Mouse (Mus musculus) testis, adult 2 months (tissue): ENCODE measurements around the gene Osbpl10. TPM values are rescaled to one million over a fixed set of nuclear protein-coding genes. Genes with fewer than 3 reads are reported as not detected.

Experiments
- H3K27ac ChIP-seq: fragments of 200-500 bp; 2 replicates; pipeline ENCODE4 v1.5.1; 2012; ENCODE audit warnings: low read depth, low read length; ENCODE audit not compliant: control insufficient read depth, insufficient read depth
- H3K27me3 ChIP-seq: fragments of 200-500 bp; 2 replicates; pipeline ENCODE4 v1.6.1; 2012; ENCODE audit warnings: mild to moderate bottlenecking, low read length, moderate library complexity; ENCODE audit not compliant: control insufficient read depth, insufficient read depth
- H3K36me3 ChIP-seq: fragments of 200-500 bp; 2 replicates; pipeline ENCODE4 v1.6.1; 2012; ENCODE audit warnings: mild to moderate bottlenecking, low read length; ENCODE audit not compliant: control insufficient read depth, insufficient read depth
- H3K4me1 ChIP-seq: fragments of 200-500 bp; 2 replicates; pipeline ENCODE4 v1.6.1; 2012; ENCODE audit warnings: low read length; ENCODE audit not compliant: control insufficient read depth, insufficient read depth
- H3K4me3 ChIP-seq: fragments of 200-500 bp; 2 replicates; pipeline ENCODE4 v1.5.1; 2012; ENCODE audit warnings: low read depth, mild to moderate bottlenecking, low read length, moderate library complexity, mixed read lengths; ENCODE audit not compliant: control insufficient read depth
- CTCF ChIP-seq: fragments of 200-500 bp; IDR thresholded peaks from 2 replicates; pipeline ENCODE4 v1.5.1; 2012; ENCODE audit warnings: low read depth, mild to moderate bottlenecking, inconsistent platforms, low read length, moderate library complexity; ENCODE audit not compliant: control insufficient read depth, insufficient read depth, insufficient replicate concordance
- POLR2A ChIP-seq: fragments of 200-500 bp; IDR thresholded peaks from 2 replicates; pipeline ENCODE4 v1.6.1; 2012; ENCODE audit warnings: low read depth, mild to moderate bottlenecking, inconsistent platforms, low read length, moderate library complexity; ENCODE audit not compliant: control insufficient read depth
- polyA plus RNA-seq: library from polyadenylated mRNA; depleted of rRNA; stranded (reverse); fragments of >200 nt; gene quantifications from 2 replicates; pipeline ENCODE4 v1.2.3, GENCODE M21; 2012

Gene Osbpl10
- polyA plus RNA-seq, 1 experiment = 136 TPM

GRCm38 (mm10) chr9:115149011-115149756 lies 170.8 kb downstream of the Osbpl10 start:
- Histone ChIP-seq H3K4me3 (no peak overlapping the region), H3K36me3 (no peaks in the 10 kb centered on the region), H3K27me3 (no peaks in the 10 kb centered on the region), H3K27ac (no peak overlapping the region), H3K4me1 (no peaks in the 10 kb centered on the region)
- no peak for TF ChIP-seq POLR2A
- no peak for TF ChIP-seq CTCF

- TF ChIP-seq POLR2A (no peak), CTCF (no peak)
- H3K4me1 ChIP-seq = no peaks in the 10 kb centered on the region
- H3K4me3 ChIP-seq = no peak overlapping the region
- no peaks in the 10 kb centered on the region for H3K36me3 ChIP-seq
- H3K27ac ChIP-seq = no peak overlapping the region
- no peaks in the 10 kb centered on the region for H3K27me3 ChIP-seq
Measured at GRCm38 (mm10) chr9:115161591-115161990, 183.2 kb downstream of the Osbpl10 start.

- H3K27ac ChIP-seq = no peak overlapping the region
- no peaks in the 10 kb centered on the region for H3K27me3 ChIP-seq
- TF ChIP-seq CTCF (peak; percentile 31; the same call in 1 of the 2 replicates), POLR2A (no peak)
- H3K4me3 ChIP-seq = no peak overlapping the region
- no peaks in the 10 kb centered on the region for H3K36me3 ChIP-seq
- no peaks in the 10 kb centered on the region for H3K4me1 ChIP-seq
Measured at GRCm38 (mm10) chr9:115163031-115163430, 184.7 kb downstream of the Osbpl10 start.

GRCm38 (mm10) chr9:115163693-115164092 lies 185.3 kb downstream of the Osbpl10 start:
- Histone ChIP-seq H3K27me3 (no peaks in the 10 kb centered on the region), H3K27ac (no peak overlapping the region), H3K4me3 (no peak overlapping the region), H3K4me1 (no peaks in the 10 kb centered on the region), H3K36me3 (no peaks in the 10 kb centered on the region)
- TF ChIP-seq CTCF (no peak), POLR2A (no peak)

GRCm38 (mm10) chr9:115164351-115164750 lies 186.0 kb downstream of the Osbpl10 start:
- Histone ChIP-seq H3K4me1 (no peaks in the 10 kb centered on the region), H3K27me3 (no peaks in the 10 kb centered on the region), H3K27ac (no peak overlapping the region), H3K4me3 (no peak overlapping the region), H3K36me3 (no peaks in the 10 kb centered on the region)
- TF ChIP-seq CTCF (no peak), POLR2A (no peak)

GRCm38 (mm10) chr9:115165996-115166395 lies 187.6 kb downstream of the Osbpl10 start:
- TF ChIP-seq CTCF = no peak
- TF ChIP-seq POLR2A = no peak
- no peak overlapping the region for H3K4me3 ChIP-seq
- no peak overlapping the region for H3K27ac ChIP-seq
- no peaks in the 10 kb centered on the region for H3K36me3 ChIP-seq
- H3K4me1 ChIP-seq = no peaks in the 10 kb centered on the region; the same call in 1 of the 2 replicates
- no peaks in the 10 kb centered on the region for H3K27me3 ChIP-seq

GRCm38 (mm10) chr9:115169591-115169990 lies 191.2 kb downstream of the Osbpl10 start:
- Histone ChIP-seq H3K27ac (no peak overlapping the region), H3K36me3 (no peaks in the 10 kb centered on the region), H3K4me1 (no peaks in the 10 kb centered on the region; the same call in 1 of the 2 replicates), H3K4me3 (no peak overlapping the region), H3K27me3 (no peaks in the 10 kb centered on the region)
- TF ChIP-seq CTCF (no peak), POLR2A (no peak)

- Histone ChIP-seq H3K27ac (no peak overlapping the region), H3K36me3 (no peaks in the 10 kb centered on the region), H3K4me1 (no peaks in the 10 kb centered on the region; the same call in 1 of the 2 replicates), H3K4me3 (no peak overlapping the region), H3K27me3 (no peaks in the 10 kb centered on the region)
- TF ChIP-seq CTCF = no peak
- TF ChIP-seq POLR2A = no peak
Measured at GRCm38 (mm10) chr9:115172096-115172495, 193.7 kb downstream of the Osbpl10 start.
